Mouse (Mus musculus): Measurements from ENCODE around the gene Sgsm3. TPM values are rescaled to one million over a fixed set of nuclear protein-coding genes. Genes with fewer than 3 reads are reported as not detected.
A peak's percentile ranks its signal among the peaks of the same experiment; 100 is the strongest.
"Not testable (repeated sequence)": the region's sequence is repeated elsewhere in the genome, so short reads cannot be mapped to it uniquely, and the experiment has no call there.

The Sgsm3 gene
- total RNA-seq (2021) = 10 to 100 TPM; 72.8 to 73.7 TPM

GRCm38 (mm10) chr15:80977620-80978334, at the start of gene Sgsm3:
Gene Sgsm3 (plus strand): TSS chr15:80977765.
- DNase-seq (ENCODE audit: extremely low spot score in 1 of 2, low spot score in 1 of 2) = peak; percentile 76 to 81

- no peak for DNase-seq (ENCODE audit: extremely low spot score in 1 of 2, low spot score in 1 of 2)
These were observed 48.7 kb upstream of the Sgsm3 start for GRCm38 (mm10) chr15:80928811-80929355.

GRCm38 (mm10) chr15:80930048-80930571, 47.5 kb upstream of the Sgsm3 start:
- DNase-seq (ENCODE audit: extremely low spot score in 1 of 2, low spot score in 1 of 2) = no peak

- not testable (repeated sequence) for DNase-seq (ENCODE audit: extremely low spot score in 1 of 2, low spot score in 1 of 2)
These were observed 46.8 kb upstream of the Sgsm3 start for GRCm38 (mm10) chr15:80930676-80931320.

GRCm38 (mm10) chr15:80931345-80931960, 46.1 kb upstream of the Sgsm3 start:
- no peak for DNase-seq (ENCODE audit: extremely low spot score in 1 of 2, low spot score in 1 of 2)

- no peak for DNase-seq (ENCODE audit: extremely low spot score in 1 of 2, low spot score in 1 of 2)
These were observed 42.7 kb upstream of the Sgsm3 start for GRCm38 (mm10) chr15:80934841-80935240.

- DNase-seq (ENCODE audit: extremely low spot score in 1 of 2, low spot score in 1 of 2) = no peak
These were observed 40.9 kb upstream of the Sgsm3 start for GRCm38 (mm10) chr15:80936686-80937085.

- DNase-seq (ENCODE audit: extremely low spot score in 1 of 2, low spot score in 1 of 2) = no peak
These were observed 39.0 kb upstream of the Sgsm3 start for GRCm38 (mm10) chr15:80938615-80939014.

GRCm38 (mm10) chr15:80939401-80939800, 38.2 kb upstream of the Sgsm3 start:
- no peak for DNase-seq (ENCODE audit: extremely low spot score in 1 of 2, low spot score in 1 of 2)

- no peak for DNase-seq (ENCODE audit: extremely low spot score in 1 of 2, low spot score in 1 of 2)
These were observed 36.0 kb upstream of the Sgsm3 start for GRCm38 (mm10) chr15:80941468-80942040.

- peak in 1 of 2 experiments; percentile 20 for DNase-seq (ENCODE audit: extremely low spot score in 1 of 2, low spot score in 1 of 2)
These were observed 31.7 kb upstream of the Sgsm3 start for GRCm38 (mm10) chr15:80945851-80946250.

GRCm38 (mm10) chr15:80948145-80949135, 29.1 kb upstream of the Sgsm3 start, which contains the start of gene Adsl:
Gene Adsl (plus strand): TSS chr15:80948490.
- peak; percentile 87 to 88 for DNase-seq (ENCODE audit: extremely low spot score in 1 of 2, low spot score in 1 of 2)

GRCm38 (mm10) chr15:80949431-80949830, 28.1 kb upstream of the Sgsm3 start:
- no peak for DNase-seq (ENCODE audit: extremely low spot score in 1 of 2, low spot score in 1 of 2)

- no peak for DNase-seq (ENCODE audit: extremely low spot score in 1 of 2, low spot score in 1 of 2)
These were observed 27.5 kb upstream of the Sgsm3 start for GRCm38 (mm10) chr15:80950055-80950454.

GRCm38 (mm10) chr15:80953971-80954370, 23.6 kb upstream of the Sgsm3 start:
- DNase-seq (ENCODE audit: extremely low spot score in 1 of 2, low spot score in 1 of 2) = no peak

- DNase-seq (ENCODE audit: extremely low spot score in 1 of 2, low spot score in 1 of 2) = no peak
These were observed 22.7 kb upstream of the Sgsm3 start for GRCm38 (mm10) chr15:80954861-80955260.

- DNase-seq (ENCODE audit: extremely low spot score in 1 of 2, low spot score in 1 of 2) = no peak
These were observed 21.6 kb upstream of the Sgsm3 start for GRCm38 (mm10) chr15:80955836-80956438.

GRCm38 (mm10) chr15:80969371-80969770, 8.2 kb upstream of the Sgsm3 start:
- DNase-seq (ENCODE audit: extremely low spot score in 1 of 2, low spot score in 1 of 2) = no peak

GRCm38 (mm10) chr15:80974311-80974710, 3.3 kb upstream of the Sgsm3 start:
- DNase-seq (ENCODE audit: extremely low spot score in 1 of 2, low spot score in 1 of 2) = no peak

Data from layer of hippocampus, postnatal 25 days (tissue).